Mouse (Mus musculus) midbrain, embryonic 10.5 days (tissue): ENCODE data around the gene Fyttd1. TPM values are rescaled to one million over a fixed set of nuclear protein-coding genes. Genes with fewer than 3 reads are reported as not detected.
"Not testable (repeated sequence)": the region's sequence is repeated elsewhere in the genome, so short reads cannot be mapped to it uniquely, and the experiment has no call there.

Source experiments
- DNase-seq: peaks from one replicate; pipeline ENCODE4 v3.0.0-alpha.2; 2017; ENCODE audit warnings: low spot score
- H3K27ac ChIP-seq: fragments of 300-500 bp; sonication (generic); replicated peaks from 2 replicates; pipeline ENCODE4 v1.5.1; 2016; ENCODE audit warnings: mild to moderate bottlenecking
- H3K27me3 ChIP-seq: fragments of 300-500 bp; sonication (generic); 2 replicates; pipeline ENCODE4 v1.6.1; 2016; ENCODE audit warnings: low read depth, mild to moderate bottlenecking; ENCODE audit not compliant: poor library complexity, severe bottlenecking
- H3K36me3 ChIP-seq: fragments of 300-500 bp; sonication (generic); 2 replicates; pipeline ENCODE4 v1.6.1; 2016; ENCODE audit warnings: mild to moderate bottlenecking, moderate library complexity
- H3K4me1 ChIP-seq: fragments of 300-500 bp; sonication (generic); 2 replicates; pipeline ENCODE4 v1.6.1; 2016
- H3K4me3 ChIP-seq: fragments of 300-500 bp; sonication (generic); 2 replicates; pipeline ENCODE4 v1.5.1; 2016; ENCODE audit warnings: mild to moderate bottlenecking, moderate library complexity
- H3K9me3 ChIP-seq: fragments of 300-500 bp; sonication (generic); replicated peaks from 2 replicates; pipeline ENCODE4 v1.6.1; 2016; ENCODE audit warnings: mild to moderate bottlenecking
- WGBS: fragments of 180-500 bp; shearing (Covaris S2); methylation state at CpG from one replicate; pipeline ENCODE4 v1.1.7; 2016; 5-methylcytosine and 5-hydroxymethylcytosine counted together
- polyA plus RNA-seq: library from polyadenylated mRNA; unstranded; fragments of >200 nt; fragmentation: Nextera tagmentation; extraction: Ambion mirVana; gene quantifications from 2 replicates; pipeline ENCODE4 v1.2.1, GENCODE M21; 2016

Gene Fyttd1
- polyA plus RNA-seq, 1 experiment from 2014 or later, result 92.6 TPM

DNA sequence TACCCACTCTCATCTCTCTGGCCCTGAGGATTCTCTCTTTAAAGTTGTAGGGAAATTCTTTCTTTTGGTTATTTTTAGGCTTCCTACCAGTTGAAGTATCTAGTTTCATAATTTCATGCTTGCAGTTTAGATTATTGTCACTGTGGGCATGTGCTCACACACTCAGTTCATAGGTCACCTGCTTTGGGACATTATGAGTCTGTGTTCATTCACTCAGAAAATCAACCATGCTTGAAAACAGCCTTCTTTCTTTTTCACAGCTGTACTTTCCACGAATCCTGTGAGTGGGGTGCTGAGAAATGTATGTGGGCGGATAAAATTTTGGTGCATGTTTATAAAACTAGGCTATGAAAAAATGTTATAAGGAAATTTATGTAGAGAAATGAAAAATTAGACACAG lies 57.2 kb downstream of the Fyttd1 start:
- Histone ChIP-seq H3K36me3 (no peaks in the 10 kb centered on the region), H3K9me3 (no peaks in the 10 kb centered on the region), H3K4me1 (peaks cover 14% of the 10 kb centered on the region), H3K27me3 (no peaks in the 10 kb centered on the region), H3K27ac (no peak overlapping the region), H3K4me3 (no peak overlapping the region)
- no peak for DNase-seq
- 86% methylated on average over 2 of the region's 2 CpGs for WGBS

DNA sequence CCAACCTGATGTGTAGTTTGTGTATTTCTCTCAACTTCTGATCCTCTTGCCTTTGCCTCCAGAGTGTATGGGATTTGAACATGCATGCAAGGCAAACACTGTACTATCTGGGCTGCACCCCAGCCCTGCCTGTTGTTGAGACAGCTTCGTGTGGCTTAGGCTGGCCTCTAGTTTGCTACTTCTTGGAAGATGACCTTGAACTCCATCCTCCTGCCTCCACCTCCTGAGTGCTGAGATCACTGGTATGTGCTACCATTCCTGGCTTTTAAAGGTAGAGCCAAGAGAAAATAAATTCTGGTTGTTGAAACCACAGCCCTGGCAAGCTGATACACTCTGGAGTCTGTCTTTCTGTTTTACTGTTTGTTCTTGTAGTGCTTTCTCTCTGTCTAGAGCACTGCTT lies 57.8 kb downstream of the Fyttd1 start:
- Histone ChIP-seq H3K27ac (no peak overlapping the region), H3K9me3 (no peaks in the 10 kb centered on the region), H3K4me1 (peaks cover 10% of the 10 kb centered on the region), H3K4me3 (no peak overlapping the region), H3K27me3 (no peaks in the 10 kb centered on the region), H3K36me3 (no peaks in the 10 kb centered on the region)
- 80% methylated on average over 1 of the region's 1 CpGs for WGBS
- no peak for DNase-seq

DNA sequence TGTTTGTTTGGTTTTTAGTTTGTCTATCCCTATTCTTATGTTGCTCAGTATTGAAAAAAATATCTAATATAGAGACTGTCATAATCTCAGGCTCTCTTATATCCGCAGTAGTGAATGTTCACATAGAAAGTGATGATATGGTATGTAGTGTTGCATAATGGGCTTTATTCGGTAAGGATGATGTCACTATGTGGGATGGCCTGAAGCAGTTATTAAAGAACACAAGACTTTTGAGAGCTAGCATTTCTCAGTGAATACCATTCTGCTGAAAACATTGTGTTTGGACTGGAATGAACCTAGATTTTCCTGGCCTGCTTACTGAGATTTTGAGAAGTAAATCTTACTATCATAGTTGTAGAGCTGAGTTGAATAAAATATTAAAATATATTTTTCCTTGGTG lies 60.1 kb downstream of the Fyttd1 start:
- Histone ChIP-seq H3K4me3 (no peak overlapping the region), H3K4me1 (peaks cover 10% of the 10 kb centered on the region), H3K36me3 (no peaks in the 10 kb centered on the region; the same call in 1 of the 2 replicates), H3K9me3 (peaks cover 4% of the 10 kb centered on the region; the same call in 1 of the 2 replicates), H3K27me3 (no peaks in the 10 kb centered on the region), H3K27ac (no peak overlapping the region)
- no peak for DNase-seq
- 93% methylated on average over 2 of the region's 2 CpGs for WGBS

DNA sequence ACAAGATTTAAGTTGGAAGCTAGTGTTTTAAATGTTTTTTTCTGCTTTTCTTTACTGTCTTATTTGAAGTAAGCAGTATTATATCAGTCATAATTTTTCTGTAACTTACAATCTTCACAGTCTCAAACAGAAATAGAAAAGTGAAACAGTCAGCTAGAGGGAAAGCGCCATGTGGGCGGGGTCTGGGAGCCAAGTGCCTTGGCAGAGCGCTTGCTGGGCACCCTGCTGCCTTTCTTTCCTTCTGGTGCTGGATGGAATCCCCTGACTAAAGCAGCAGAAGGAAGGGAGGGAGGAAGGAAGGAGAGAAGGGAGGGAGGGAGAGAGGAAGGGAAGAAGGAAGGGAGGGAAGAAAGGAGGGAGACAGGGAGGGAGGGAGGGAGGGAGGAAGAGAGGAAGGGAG lies 62.0 kb downstream of the Fyttd1 start:
- not testable (repeated sequence) for H3K4me1 ChIP-seq, H3K36me3 ChIP-seq, H3K27ac ChIP-seq, H3K4me3 ChIP-seq, H3K27me3 ChIP-seq, H3K9me3 ChIP-seq, DNase-seq
- WGBS, result 12% methylated on average over 3 of the region's 3 CpGs

DNA sequence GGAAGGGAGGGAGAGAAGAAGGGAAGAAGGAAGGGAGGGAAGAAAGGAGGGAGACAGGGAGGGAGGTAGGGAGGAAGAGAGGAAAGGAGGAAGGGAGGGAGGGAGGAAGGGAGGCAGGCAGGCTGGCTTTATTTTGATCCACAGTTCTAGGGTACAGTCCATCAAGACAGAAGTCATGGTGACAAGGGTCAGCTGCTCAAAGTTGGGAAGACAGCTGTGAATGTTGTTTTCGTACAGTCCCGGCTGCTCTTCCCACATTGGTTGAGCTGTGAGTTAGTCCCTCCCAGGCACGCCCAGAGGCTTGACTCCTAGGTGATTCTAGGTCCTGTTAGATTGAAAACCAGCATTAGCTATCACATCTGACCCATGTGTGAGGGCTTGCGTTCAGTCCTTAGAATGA lies 62.4 kb downstream of the Fyttd1 start:
- not testable (repeated sequence) for DNase-seq, H3K36me3 ChIP-seq, H3K9me3 ChIP-seq, H3K4me1 ChIP-seq, H3K27me3 ChIP-seq, H3K4me3 ChIP-seq, H3K27ac ChIP-seq
- 89% methylated on average over 4 of the region's 4 CpGs for WGBS

DNA sequence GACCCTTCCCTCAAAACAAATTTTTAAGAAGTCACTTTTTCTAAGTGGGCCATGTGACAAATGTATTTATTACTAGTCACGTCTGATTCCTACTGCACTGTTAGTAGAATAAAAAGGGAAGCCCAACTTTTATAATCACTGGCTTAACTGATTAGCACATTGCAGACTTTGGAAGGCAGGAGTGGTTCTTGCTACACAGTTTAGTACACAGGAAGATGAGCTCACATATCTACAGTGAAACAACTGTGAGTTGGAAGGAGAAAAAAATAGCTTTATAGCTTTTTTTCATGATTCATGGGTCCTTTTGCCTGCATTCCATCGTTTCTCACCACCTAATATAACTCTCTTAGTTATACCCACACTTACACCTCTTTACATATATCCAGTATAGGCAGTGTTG lies 63.9 kb downstream of the Fyttd1 start:
- not testable (repeated sequence) for H3K9me3 ChIP-seq, H3K36me3 ChIP-seq, H3K4me3 ChIP-seq, DNase-seq, H3K27ac ChIP-seq, H3K27me3 ChIP-seq
- H3K4me1 ChIP-seq, result peaks cover 11% of the 10 kb centered on the region
- WGBS, result 97% methylated on average over 2 of the region's 2 CpGs

DNA sequence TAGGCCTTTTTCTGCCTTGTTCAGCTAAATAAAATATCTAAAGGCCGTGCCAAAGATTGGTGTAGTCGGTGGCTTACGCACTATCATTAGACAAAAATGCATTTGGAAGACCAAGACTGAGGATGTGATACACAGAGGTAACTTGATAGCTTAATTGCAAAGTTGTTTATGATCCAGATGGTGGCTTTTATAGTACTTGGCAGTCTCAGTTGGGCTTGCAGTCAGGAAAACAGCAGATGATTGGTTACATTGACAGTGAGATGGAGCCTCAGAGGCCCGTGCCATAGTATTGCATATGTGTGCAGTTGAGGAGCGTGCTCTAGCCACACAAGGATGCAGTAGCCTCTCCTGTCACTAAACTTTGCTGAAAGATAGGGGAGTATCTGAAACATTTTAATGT lies 65.4 kb downstream of the Fyttd1 start:
- Histone ChIP-seq H3K4me3 (no peak overlapping the region), H3K36me3 (no peaks in the 10 kb centered on the region; the same call in 1 of the 2 replicates), H3K4me1 (peaks cover 7% of the 10 kb centered on the region), H3K27me3 (no peaks in the 10 kb centered on the region), H3K9me3 (peaks cover 4% of the 10 kb centered on the region; the same call in 1 of the 2 replicates), H3K27ac (no peak overlapping the region)
- DNase-seq, result no peak
- WGBS, result 97% methylated on average over 5 of the region's 5 CpGs

DNA sequence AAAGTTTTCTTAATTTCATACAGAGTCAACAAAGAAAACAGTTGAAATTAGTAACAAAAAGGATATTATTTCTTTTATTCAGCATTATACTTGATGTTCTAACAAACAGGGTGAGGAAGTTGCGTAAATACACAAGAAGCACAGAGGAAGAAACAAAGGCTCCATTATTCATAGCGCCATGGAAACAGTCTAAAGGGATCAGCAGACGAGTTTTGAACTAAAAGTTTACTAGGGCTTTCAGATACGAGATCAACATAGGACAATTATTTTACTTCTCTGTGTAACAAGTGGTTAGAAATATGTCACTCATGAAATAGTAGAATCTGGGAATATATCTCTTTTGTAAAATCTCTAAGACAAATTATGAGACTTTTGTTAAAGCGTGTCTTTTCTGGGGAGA lies 68.1 kb downstream of the Fyttd1 start:
- peaks cover 3% of the 10 kb centered on the region for H3K36me3 ChIP-seq
- H3K27ac ChIP-seq, result no peak overlapping the region
- H3K27me3 ChIP-seq, result no peaks in the 10 kb centered on the region
- WGBS, result 54% methylated on average over 5 of the region's 5 CpGs
- peaks cover 4% of the 10 kb centered on the region; the same call in 1 of the 2 replicates for H3K9me3 ChIP-seq
- peaks cover 4% of the 10 kb centered on the region for H3K4me1 ChIP-seq
- DNase-seq, result no peak
- no peak overlapping the region for H3K4me3 ChIP-seq

DNA sequence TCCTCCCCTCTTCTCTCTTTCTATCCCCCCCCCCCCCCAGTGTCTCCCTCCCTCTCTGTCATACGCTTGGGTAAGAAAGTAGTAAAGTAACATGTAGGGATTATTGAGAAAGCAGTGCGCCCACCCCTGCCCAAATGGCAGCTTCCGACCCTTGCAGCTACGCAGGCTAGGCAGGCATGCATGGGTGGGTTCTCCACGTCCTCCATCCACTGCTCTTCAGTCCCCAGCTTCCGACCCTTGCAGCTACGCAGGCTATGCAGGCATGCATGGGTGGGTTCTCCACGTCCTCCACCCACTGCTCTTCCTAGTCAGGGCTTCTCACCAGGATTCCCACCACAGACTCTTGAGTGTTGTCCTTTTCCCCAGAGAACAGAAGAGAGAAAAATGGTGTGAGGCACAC lies 70.7 kb downstream of the Fyttd1 start:
- WGBS, result 84% methylated on average over 8 of the region's 8 CpGs
- no peak overlapping the region for H3K27ac ChIP-seq

DNA sequence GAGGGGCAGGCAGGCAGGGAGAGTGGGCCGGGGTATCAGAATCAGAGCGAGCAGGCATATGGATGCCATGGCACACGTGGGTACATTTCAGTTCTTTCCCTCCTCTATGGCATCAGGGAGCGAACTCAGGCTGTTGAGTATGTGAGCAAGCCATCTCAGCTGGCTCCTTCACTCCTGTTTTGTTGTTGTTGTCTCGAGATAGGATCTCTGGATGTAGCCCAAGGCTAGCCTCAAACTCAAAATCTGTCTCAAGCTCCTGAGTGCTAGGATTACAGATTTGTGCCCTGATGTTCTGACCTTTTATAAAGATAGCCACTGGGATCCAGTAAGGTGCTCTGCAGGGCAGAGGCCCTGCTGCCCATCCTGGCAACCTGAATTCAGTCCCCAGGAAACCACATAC lies 71.4 kb downstream of the Fyttd1 start:
- Histone ChIP-seq H3K36me3 (peaks cover 15% of the 10 kb centered on the region), H3K4me3 (no peak overlapping the region), H3K27me3 (no peaks in the 10 kb centered on the region), H3K9me3 (no peaks in the 10 kb centered on the region; the same call in 1 of the 2 replicates), H3K4me1 (peaks cover 4% of the 10 kb centered on the region), H3K27ac (no peak overlapping the region)
- DNase-seq, result no peak
- WGBS, result 85% methylated on average over 5 of the region's 5 CpGs

More for the DNA sequence above, 70.7 kb downstream of the Fyttd1 start:
- Histone ChIP-seq H3K4me1 (peaks cover 4% of the 10 kb centered on the region), H3K4me3 (no peak overlapping the region), H3K36me3 (peaks cover 15% of the 10 kb centered on the region), H3K9me3 (no peaks in the 10 kb centered on the region; the same call in 1 of the 2 replicates), H3K27me3 (no peaks in the 10 kb centered on the region)
- no peak for DNase-seq

DNA sequence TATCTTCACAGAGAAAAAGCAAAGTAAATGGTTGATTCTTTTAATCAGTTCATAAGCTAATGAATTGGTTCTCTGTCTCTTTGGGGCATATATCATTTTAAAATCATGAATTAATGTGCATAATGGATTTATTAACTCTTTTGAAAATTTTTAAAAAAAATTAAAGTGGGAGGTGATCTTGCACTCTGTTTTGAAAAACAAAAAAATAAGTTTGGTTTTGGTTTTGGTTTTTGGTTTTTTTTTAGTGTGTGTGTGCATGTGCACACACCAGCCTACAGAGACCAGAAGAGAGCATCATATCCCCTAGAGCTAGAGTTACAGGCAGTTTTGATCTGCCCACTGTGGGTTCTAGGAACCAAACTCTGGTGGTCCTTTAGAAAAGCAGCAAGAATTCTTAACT lies 72.0 kb downstream of the Fyttd1 start:
- no peak for DNase-seq
- Histone ChIP-seq H3K27me3 (no peaks in the 10 kb centered on the region), H3K36me3 (peaks cover 15% of the 10 kb centered on the region), H3K27ac (no peak overlapping the region), H3K4me3 (no peak overlapping the region), H3K4me1 (peaks cover 4% of the 10 kb centered on the region), H3K9me3 (no peaks in the 10 kb centered on the region; the same call in 1 of the 2 replicates)

DNA sequence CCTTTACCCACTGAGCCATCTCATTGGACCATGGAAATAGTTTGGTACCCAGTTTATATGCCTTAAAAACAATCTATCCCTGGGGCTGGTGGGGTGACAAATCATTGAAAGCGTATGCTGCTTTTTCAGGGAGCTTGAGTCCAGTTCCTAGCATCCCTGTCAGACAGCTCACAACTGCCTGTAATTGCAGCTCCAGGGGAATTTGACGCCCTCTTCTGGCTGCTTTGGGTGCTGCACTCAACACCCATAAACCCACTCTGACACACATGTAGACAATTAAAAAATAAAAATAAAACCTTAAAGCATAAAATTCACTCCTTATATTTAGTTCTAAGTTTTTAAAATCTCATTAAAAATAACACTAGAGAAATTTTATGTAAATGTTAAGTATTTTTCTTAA lies 73.8 kb downstream of the Fyttd1 start:
- Histone ChIP-seq H3K27ac (no peak overlapping the region), H3K4me3 (no peak overlapping the region), H3K36me3 (peaks cover 28% of the 10 kb centered on the region), H3K4me1 (no peaks in the 10 kb centered on the region), H3K27me3 (no peaks in the 10 kb centered on the region), H3K9me3 (no peaks in the 10 kb centered on the region; the same call in 1 of the 2 replicates)
- WGBS, result 86% methylated on average over 2 of the region's 2 CpGs
- no peak for DNase-seq

DNA sequence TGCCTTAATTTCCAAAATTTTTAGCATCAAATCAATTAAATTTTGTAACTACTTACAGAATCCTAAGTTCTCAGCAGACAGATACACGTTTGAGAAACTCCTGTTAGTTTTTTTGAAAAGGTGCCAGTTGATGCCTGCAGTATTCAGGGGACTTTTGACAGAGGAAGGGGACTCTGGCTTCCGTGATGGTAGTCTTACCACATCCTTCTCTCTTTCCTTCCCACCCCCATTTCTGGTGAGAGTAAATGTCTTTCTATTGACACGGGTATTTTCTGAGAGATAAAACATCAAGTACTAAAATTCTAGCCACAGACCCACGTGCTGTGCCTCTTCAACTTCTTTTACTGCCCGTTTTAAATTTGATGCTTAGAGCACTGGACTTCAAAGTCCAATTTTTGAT lies 76.5 kb downstream of the Fyttd1 start:
- Histone ChIP-seq H3K4me1 (no peaks in the 10 kb centered on the region), H3K4me3 (no peak overlapping the region), H3K27ac (no peak overlapping the region), H3K9me3 (no peaks in the 10 kb centered on the region; the same call in 1 of the 2 replicates), H3K36me3 (peaks cover 42% of the 10 kb centered on the region), H3K27me3 (no peaks in the 10 kb centered on the region)
- no peak for DNase-seq
- WGBS, result 88% methylated on average over 5 of the region's 5 CpGs

DNA sequence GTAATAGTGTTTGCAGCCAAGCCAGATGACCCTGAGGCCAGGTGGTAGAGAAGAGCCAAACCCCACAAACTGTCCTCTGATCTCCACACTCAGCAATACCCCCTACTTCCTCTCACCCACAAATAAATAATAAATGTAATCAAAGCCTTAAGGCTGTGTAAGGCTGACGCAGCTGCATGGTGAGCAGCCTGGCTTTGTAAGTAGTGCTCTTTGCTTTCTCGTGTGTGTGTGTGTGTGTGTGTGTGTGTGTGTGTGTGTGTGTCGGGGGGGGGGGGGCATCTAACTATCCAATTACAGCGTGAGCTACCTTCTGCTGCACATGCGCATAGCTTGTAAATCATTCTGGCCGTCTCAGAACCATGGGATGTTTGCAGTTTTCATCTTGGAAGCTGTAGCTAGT lies 77.0 kb downstream of the Fyttd1 start:
- WGBS, result 86% methylated on average over 6 of the region's 6 CpGs

More for the DNA sequence above, 77.0 kb downstream of the Fyttd1 start:
- H3K27me3 ChIP-seq, result no peaks in the 10 kb centered on the region
- H3K4me1 ChIP-seq, result no peaks in the 10 kb centered on the region
- no peak for DNase-seq
- H3K27ac ChIP-seq, result no peak overlapping the region
- no peak overlapping the region for H3K4me3 ChIP-seq
- no peaks in the 10 kb centered on the region; the same call in 1 of the 2 replicates for H3K9me3 ChIP-seq
- H3K36me3 ChIP-seq, result peaks cover 44% of the 10 kb centered on the region
